Mouse (Mus musculus): ENCODE data around the gene Tmem178b. TPM values are rescaled to one million over a fixed set of nuclear protein-coding genes. Genes with fewer than 3 reads are reported as not detected.

The Tmem178b gene
- polyA plus RNA-seq, 1 experiment from 2014 or later, result not detected

- H3K9ac ChIP-seq (ENCODE audit: low read length), result no peak overlapping the region
- no peaks in the 10 kb centered on the region for H3K36me3 ChIP-seq (ENCODE audit: control insufficient read depth, insufficient read depth, low read length)
- H3K9me3 ChIP-seq (ENCODE audit: control insufficient read depth, low read length), result no peaks in the 10 kb centered on the region
- no peaks in the 10 kb centered on the region; the same call in 1 of the 2 replicates for H3K27me3 ChIP-seq (ENCODE audit: control insufficient read depth, insufficient read depth, low read length)
- no peak overlapping the region for H3K4me2 ChIP-seq (ENCODE audit: low read length)
- H3K4me3 ChIP-seq (ENCODE audit: control insufficient read depth in 1 of 2, insufficient read depth in 1 of 2, low read depth in 1 of 2, low read length in 2 of 2), result no peak overlapping the region
- ATAC-seq (ENCODE audit: insufficient number of reproducible peaks, insufficient read depth, low FRiP score, low read depth), result no peak
- 71% methylated on average over 2 of the region's 2 CpGs for WGBS
- no peaks in the 10 kb centered on the region for H3K4me1 ChIP-seq (ENCODE audit: control insufficient read depth in 2 of 2, insufficient read depth in 2 of 2, low read length in 2 of 2)
- no peak overlapping the region for H3K27ac ChIP-seq (replicated peaks in 1 of 2; ENCODE audit: control insufficient read depth in 1 of 2, insufficient read depth in 1 of 2, low read depth in 2 of 2, low read length in 2 of 2)
Observed at GRCm38 (mm10) chr6:40051698-40052097, 178.6 kb downstream of the Tmem178b start.

- no peaks in the 10 kb centered on the region for H3K36me3 ChIP-seq (ENCODE audit: control insufficient read depth, insufficient read depth, low read length)
- H3K27me3 ChIP-seq (ENCODE audit: control insufficient read depth, insufficient read depth, low read length), result no peaks in the 10 kb centered on the region; the same call in 1 of the 2 replicates
- WGBS, result 80% methylated on average over 1 of the region's 1 CpGs
- no peak overlapping the region for H3K9ac ChIP-seq (ENCODE audit: low read length)
- H3K4me1 ChIP-seq (ENCODE audit: control insufficient read depth in 2 of 2, insufficient read depth in 2 of 2, low read length in 2 of 2), result no peaks in the 10 kb centered on the region
- no peaks in the 10 kb centered on the region for H3K9me3 ChIP-seq (ENCODE audit: control insufficient read depth, low read length)
- H3K4me2 ChIP-seq (ENCODE audit: low read length), result no peak overlapping the region
- H3K27ac ChIP-seq (replicated peaks in 1 of 2; ENCODE audit: control insufficient read depth in 1 of 2, insufficient read depth in 1 of 2, low read depth in 2 of 2, low read length in 2 of 2), result no peak overlapping the region
- H3K4me3 ChIP-seq (ENCODE audit: control insufficient read depth in 1 of 2, insufficient read depth in 1 of 2, low read depth in 1 of 2, low read length in 2 of 2), result no peak overlapping the region
- ATAC-seq (ENCODE audit: insufficient number of reproducible peaks, insufficient read depth, low FRiP score, low read depth), result no peak
Observed at GRCm38 (mm10) chr6:40052593-40052992, 179.5 kb downstream of the Tmem178b start.

GRCm38 (mm10) chr6:40059466-40059865 lies 186.4 kb downstream of the Tmem178b start:
- Histone ChIP-seq H3K9ac (ENCODE audit: low read length) (no peak overlapping the region), H3K36me3 (ENCODE audit: control insufficient read depth, insufficient read depth, low read length) (no peaks in the 10 kb centered on the region), H3K9me3 (ENCODE audit: control insufficient read depth, low read length) (no peaks in the 10 kb centered on the region), H3K27me3 (ENCODE audit: control insufficient read depth, insufficient read depth, low read length) (no peaks in the 10 kb centered on the region), H3K27ac (replicated peaks in 1 of 2; ENCODE audit: control insufficient read depth in 1 of 2, insufficient read depth in 1 of 2, low read depth in 2 of 2, low read length in 2 of 2) (no peak overlapping the region), H3K4me1 (ENCODE audit: control insufficient read depth in 2 of 2, insufficient read depth in 2 of 2, low read length in 2 of 2) (no peaks in the 10 kb centered on the region), H3K4me3 (ENCODE audit: control insufficient read depth in 1 of 2, insufficient read depth in 1 of 2, low read depth in 1 of 2, low read length in 2 of 2) (no peak overlapping the region), H3K4me2 (ENCODE audit: low read length) (no peak overlapping the region)
- no peak for ATAC-seq (ENCODE audit: insufficient number of reproducible peaks, insufficient read depth, low FRiP score, low read depth)
- 69% methylated on average over 3 of the region's 3 CpGs for WGBS

- Histone ChIP-seq H3K27ac (replicated peaks in 1 of 2; ENCODE audit: control insufficient read depth in 1 of 2, insufficient read depth in 1 of 2, low read depth in 2 of 2, low read length in 2 of 2) (no peak overlapping the region), H3K9me3 (ENCODE audit: control insufficient read depth, low read length) (no peaks in the 10 kb centered on the region), H3K4me3 (ENCODE audit: control insufficient read depth in 1 of 2, insufficient read depth in 1 of 2, low read depth in 1 of 2, low read length in 2 of 2) (no peak overlapping the region), H3K4me2 (ENCODE audit: low read length) (no peak overlapping the region), H3K36me3 (ENCODE audit: control insufficient read depth, insufficient read depth, low read length) (no peaks in the 10 kb centered on the region), H3K4me1 (ENCODE audit: control insufficient read depth in 2 of 2, insufficient read depth in 2 of 2, low read length in 2 of 2) (no peaks in the 10 kb centered on the region), H3K9ac (ENCODE audit: low read length) (no peak overlapping the region), H3K27me3 (ENCODE audit: control insufficient read depth, insufficient read depth, low read length) (no peaks in the 10 kb centered on the region)
- ATAC-seq (ENCODE audit: insufficient number of reproducible peaks, insufficient read depth, low FRiP score, low read depth), result no peak
- WGBS, result 67% methylated on average over 5 of the region's 5 CpGs
Observed at GRCm38 (mm10) chr6:40061327-40062189, 188.5 kb downstream of the Tmem178b start.

GRCm38 (mm10) chr6:40062190-40062501 lies 189.1 kb downstream of the Tmem178b start:
- Histone ChIP-seq H3K9ac (ENCODE audit: low read length) (no peak overlapping the region), H3K36me3 (ENCODE audit: control insufficient read depth, insufficient read depth, low read length) (no peaks in the 10 kb centered on the region), H3K4me1 (ENCODE audit: control insufficient read depth in 2 of 2, insufficient read depth in 2 of 2, low read length in 2 of 2) (no peaks in the 10 kb centered on the region), H3K27ac (replicated peaks in 1 of 2; ENCODE audit: control insufficient read depth in 1 of 2, insufficient read depth in 1 of 2, low read depth in 2 of 2, low read length in 2 of 2) (no peak overlapping the region), H3K9me3 (ENCODE audit: control insufficient read depth, low read length) (no peaks in the 10 kb centered on the region), H3K4me2 (ENCODE audit: low read length) (no peak overlapping the region), H3K27me3 (ENCODE audit: control insufficient read depth, insufficient read depth, low read length) (no peaks in the 10 kb centered on the region), H3K4me3 (ENCODE audit: control insufficient read depth in 1 of 2, insufficient read depth in 1 of 2, low read depth in 1 of 2, low read length in 2 of 2) (no peak overlapping the region)
- WGBS, result 83% methylated on average over 7 of the region's 7 CpGs
- ATAC-seq (ENCODE audit: insufficient number of reproducible peaks, insufficient read depth, low FRiP score, low read depth), result no peak

- Histone ChIP-seq H3K4me2 (ENCODE audit: low read length) (no peak overlapping the region), H3K9ac (ENCODE audit: low read length) (no peak overlapping the region), H3K9me3 (ENCODE audit: control insufficient read depth, low read length) (no peaks in the 10 kb centered on the region), H3K36me3 (ENCODE audit: control insufficient read depth, insufficient read depth, low read length) (no peaks in the 10 kb centered on the region), H3K27ac (replicated peaks in 1 of 2; ENCODE audit: control insufficient read depth in 1 of 2, insufficient read depth in 1 of 2, low read depth in 2 of 2, low read length in 2 of 2) (no peak overlapping the region), H3K27me3 (ENCODE audit: control insufficient read depth, insufficient read depth, low read length) (no peaks in the 10 kb centered on the region), H3K4me1 (ENCODE audit: control insufficient read depth in 2 of 2, insufficient read depth in 2 of 2, low read length in 2 of 2) (no peaks in the 10 kb centered on the region), H3K4me3 (ENCODE audit: control insufficient read depth in 1 of 2, insufficient read depth in 1 of 2, low read depth in 1 of 2, low read length in 2 of 2) (no peak overlapping the region)
- no peak for ATAC-seq (ENCODE audit: insufficient number of reproducible peaks, insufficient read depth, low FRiP score, low read depth)
- WGBS, result 89% methylated on average over 1 of the region's 1 CpGs
Observed at GRCm38 (mm10) chr6:40063438-40063837, 190.4 kb downstream of the Tmem178b start.

GRCm38 (mm10) chr6:40063899-40064298 lies 190.8 kb downstream of the Tmem178b start:
- H3K4me2 ChIP-seq (ENCODE audit: low read length), result no peak overlapping the region
- H3K4me1 ChIP-seq (ENCODE audit: control insufficient read depth in 2 of 2, insufficient read depth in 2 of 2, low read length in 2 of 2), result no peaks in the 10 kb centered on the region
- 55% methylated on average over 1 of the region's 1 CpGs for WGBS
- H3K9ac ChIP-seq (ENCODE audit: low read length), result no peak overlapping the region
- H3K36me3 ChIP-seq (ENCODE audit: control insufficient read depth, insufficient read depth, low read length), result no peaks in the 10 kb centered on the region
- H3K9me3 ChIP-seq (ENCODE audit: control insufficient read depth, low read length), result no peaks in the 10 kb centered on the region
- no peak overlapping the region for H3K27ac ChIP-seq (replicated peaks in 1 of 2; ENCODE audit: control insufficient read depth in 1 of 2, insufficient read depth in 1 of 2, low read depth in 2 of 2, low read length in 2 of 2)
- H3K4me3 ChIP-seq (ENCODE audit: control insufficient read depth in 1 of 2, insufficient read depth in 1 of 2, low read depth in 1 of 2, low read length in 2 of 2), result no peak overlapping the region
- ATAC-seq (ENCODE audit: insufficient number of reproducible peaks, insufficient read depth, low FRiP score, low read depth), result no peak
- no peaks in the 10 kb centered on the region for H3K27me3 ChIP-seq (ENCODE audit: control insufficient read depth, insufficient read depth, low read length)

- Histone ChIP-seq H3K4me2 (ENCODE audit: low read length) (no peak overlapping the region), H3K36me3 (ENCODE audit: control insufficient read depth, insufficient read depth, low read length) (no peaks in the 10 kb centered on the region), H3K9ac (ENCODE audit: low read length) (no peak overlapping the region), H3K4me1 (ENCODE audit: control insufficient read depth in 2 of 2, insufficient read depth in 2 of 2, low read length in 2 of 2) (no peaks in the 10 kb centered on the region), H3K27ac (replicated peaks in 1 of 2; ENCODE audit: control insufficient read depth in 1 of 2, insufficient read depth in 1 of 2, low read depth in 2 of 2, low read length in 2 of 2) (no peak overlapping the region), H3K4me3 (ENCODE audit: control insufficient read depth in 1 of 2, insufficient read depth in 1 of 2, low read depth in 1 of 2, low read length in 2 of 2) (no peak overlapping the region), H3K27me3 (ENCODE audit: control insufficient read depth, insufficient read depth, low read length) (no peaks in the 10 kb centered on the region), H3K9me3 (ENCODE audit: control insufficient read depth, low read length) (no peaks in the 10 kb centered on the region)
- no peak for ATAC-seq (ENCODE audit: insufficient number of reproducible peaks, insufficient read depth, low FRiP score, low read depth)
- WGBS, result 74% methylated on average over 2 of the region's 2 CpGs
Observed at GRCm38 (mm10) chr6:40064342-40064741, 191.3 kb downstream of the Tmem178b start.
